9 mouse cellular contexts compared by ENCODE assay signal in the genomic region with DNA sequence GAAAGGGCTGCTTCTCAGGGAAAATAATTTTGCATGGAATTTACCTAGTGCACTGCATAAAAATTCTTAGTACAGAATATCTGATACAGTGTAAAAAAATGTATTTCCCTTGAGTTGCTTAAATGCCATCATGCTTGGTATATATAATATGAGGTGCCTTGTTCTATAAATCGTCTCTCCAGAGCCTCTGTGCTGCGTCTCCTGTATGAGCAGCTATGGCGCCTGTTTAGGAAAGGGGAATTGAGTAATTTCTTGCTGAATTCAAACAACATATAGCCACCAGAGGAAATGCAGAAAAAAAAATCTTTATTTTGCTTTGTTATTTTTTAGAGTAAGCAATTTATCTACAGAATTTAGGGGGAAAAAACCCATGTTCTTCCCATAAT.
DNase-seq lines count a peak whose midpoint lies in the region; ATAC-seq and TF ChIP-seq lines count a peak whose summit lies in the region.
"Had no signal": no experiment of that assay in that cellular context is flagged by ENCODE, and none has a peak within 500 bp of the region (broad histone marks: within the 10 kb centered on the region; RNA-seq: fewer than 3 reads in every experiment).

No protein-coding gene starts in this region.

- peaks cover 4% of the 10 kb centered on the region; the same call in 1 of the 2 replicates for H3K4me1 ChIP-seq in kidney, adult 2 months (ENCODE audit: control insufficient read depth, insufficient read depth, low read length)
- H3K4me1 ChIP-seq in neural tube, embryonic 13.5 days (replicated peaks): peaks cover 24% of the 10 kb centered on the region
- no peaks in the 10 kb centered on the region for H3K4me1 ChIP-seq in stomach, postnatal 0 days (replicated peaks; ENCODE audit: control insufficient read depth, insufficient read depth)

- peak overlapping the region; percentile 21; the same call in 1 of the 2 replicates for H3K4me2 ChIP-seq in neural tube, embryonic 13.5 days
- H3K4me2 ChIP-seq in stomach, postnatal 0 days (replicated peaks; ENCODE audit: low read depth): peak overlapping the region; percentile 21; the same call in 1 of the 2 replicates

- H3K36me3 ChIP-seq in kidney, adult 2 months (ENCODE audit: control insufficient read depth, insufficient read depth, low read length): no peaks in the 10 kb centered on the region
- no peaks in the 10 kb centered on the region for H3K36me3 ChIP-seq in neural tube, embryonic 13.5 days
- H3K36me3 ChIP-seq in stomach, postnatal 0 days (ENCODE audit: control insufficient read depth, insufficient read depth, low read length): no peaks in the 10 kb centered on the region

- ATAC-seq in frontal cortex, adult (ENCODE audit: low TSS enrichment): peak; percentile 52; the same call in 1 of the 2 replicates
- no peak for ATAC-seq in neural tube, embryonic 13.5 days (ENCODE audit: low read depth)
- ATAC-seq in stomach, postnatal 0 days (ENCODE audit: low FRiP score, low TSS enrichment): no peak
- ATAC-seq: forebrain, embryonic 16.5 days had no signal

- TF ChIP-seq CTCF in kidney, adult 2 months (conservative IDR thresholded peaks at IDR 0.05; ENCODE audit: insufficient read depth, insufficient read length, low read depth, low read length): no peak
- no peak for TF ChIP-seq CTCF in stomach, postnatal 0 days (IDR thresholded peaks at IDR 0.05; ENCODE audit: low read depth)

- 54% methylated on average over 3 of the region's 3 CpGs for WGBS in kidney, adult 2 months
- 58% methylated on average over 3 of the region's 3 CpGs for WGBS in neural tube, embryonic 13.5 days
- WGBS in stomach, postnatal 0 days: 60% methylated on average over 3 of the region's 3 CpGs

- no peak for TF ChIP-seq EP300 in stomach, postnatal 0 days (optimal IDR thresholded peaks at IDR 0.05)

- H3K27me3 ChIP-seq in kidney, adult 2 months (replicated peaks; ENCODE audit: control insufficient read depth, insufficient read depth, low read length): no peaks in the 10 kb centered on the region
- H3K27me3 ChIP-seq in neural tube, embryonic 13.5 days: no peaks in the 10 kb centered on the region
- H3K27me3 ChIP-seq in stomach, postnatal 0 days (ENCODE audit: control insufficient read depth, insufficient read depth, low read length): no peaks in the 10 kb centered on the region

- no peak for DNase-seq in frontal cortex, postnatal 36 days (ENCODE audit: low spot score in 2 of 2)
- no peak for DNase-seq in kidney, adult 2 months
- no peak for DNase-seq in kidney, adult 18-20 months
- no peak for DNase-seq in neural tube, embryonic 10.5 days (ENCODE audit: extremely low spot score, low spot score)
- no peak for DNase-seq in stomach, postnatal 0 days (ENCODE audit: low spot score)
- DNase-seq in layer of hippocampus, adult 8-10 months (ENCODE audit: low spot score in 2 of 2): no peak

- no peak overlapping the region for H3K4me3 ChIP-seq in kidney, adult 2 months (ENCODE audit: insufficient read depth, low read depth, low read length)
- H3K4me3 ChIP-seq in neural tube, embryonic 13.5 days: no peak overlapping the region
- H3K4me3 ChIP-seq in stomach, postnatal 0 days (ENCODE audit: low read depth, low read length): no peak overlapping the region

- H3K9me3 ChIP-seq in neural tube, embryonic 13.5 days: no peaks in the 10 kb centered on the region
- no peaks in the 10 kb centered on the region for H3K9me3 ChIP-seq in stomach, postnatal 0 days (ENCODE audit: control insufficient read depth, low read length)

- no peak for TF ChIP-seq POLR2A in kidney, adult 2 months (IDR thresholded peaks at IDR 0.05; ENCODE audit: low read depth, low read length)

- peak overlapping the region; percentile 95 for H3K27ac ChIP-seq in kidney, adult 2 months (ENCODE audit: insufficient read depth, low read depth, low read length)
- H3K27ac ChIP-seq in neural tube, embryonic 13.5 days (replicated peaks): peak overlapping the region; percentile 59
- H3K27ac ChIP-seq in stomach, postnatal 0 days (replicated peaks): no peak overlapping the region

- no peak overlapping the region for H3K9ac ChIP-seq in neural tube, embryonic 13.5 days
- H3K9ac ChIP-seq in stomach, postnatal 0 days (ENCODE audit: low read length): no peak overlapping the region
